Mouse (Mus musculus): ENCODE data around the gene Pou2f2. TPM values are rescaled to one million over a fixed set of nuclear protein-coding genes. Genes with fewer than 3 reads are reported as not detected.

Gene Pou2f2
- polyA plus RNA-seq (2015; fragmentation: Nextera tagmentation; extraction: Ambion mirVana), result 0.45 and 0.59 TPM in 2 replicates

GRCm38 (mm10) chr7:25179606-25180161 is at the start of gene Pou2f2:
Gene Pou2f2 (minus strand): TSS chr7:25179726.
- TF ChIP-seq CTCF (IDR thresholded peaks at IDR 0.05; ENCODE audit: low read depth), result peak; percentile 41; the same call in 1 of the 2 replicates

GRCm38 (mm10) chr7:25227523-25228300 is 48.2 kb upstream of the Pou2f2 start:
- Histone ChIP-seq H3K27me3 (ENCODE audit: insufficient read depth, low read length) (no peaks in the 10 kb centered on the region), H3K4me3 (replicated peaks; ENCODE audit: low read depth, low read length) (no peak overlapping the region), H3K9me3 (replicated peaks; ENCODE audit: low read length) (no peaks in the 10 kb centered on the region), H3K4me2 (ENCODE audit: low read length) (no peak overlapping the region), H3K36me3 (ENCODE audit: insufficient read depth, low read length) (peaks cover 81% of the 10 kb centered on the region), H3K27ac (no peak overlapping the region), H3K9ac (ENCODE audit: low read depth, low read length) (no peak overlapping the region), H3K4me1 (replicated peaks; ENCODE audit: insufficient read depth, low read length) (no peaks in the 10 kb centered on the region)
- WGBS, result 100% methylated on average over 1 of the region's 1 CpGs
- no peak for TF ChIP-seq CTCF (IDR thresholded peaks at IDR 0.05; ENCODE audit: low read depth)
- DNase-seq (ENCODE audit: low spot score) (no peak), ATAC-seq (replicated peaks; ENCODE audit: low FRiP score, low read depth) (no peak)

More at GRCm38 (mm10) chr7:25179606-25180161, at the start of gene Pou2f2:
- ATAC-seq (replicated peaks; ENCODE audit: low FRiP score, low read depth), result peak; percentile 74
- H3K9ac ChIP-seq (ENCODE audit: low read depth, low read length), result no peak within 1 kb of the TSS
- peaks cover 5% of the 10 kb centered on the region; the same call in 1 of the 2 replicates for H3K4me1 ChIP-seq (replicated peaks; ENCODE audit: insufficient read depth, low read length)
- DNase-seq (ENCODE audit: low spot score), result peak; percentile 75
- H3K4me3 ChIP-seq (replicated peaks; ENCODE audit: low read depth, low read length), result peak within 1 kb of the TSS; percentile 38
- H3K27ac ChIP-seq, result no peak within 1 kb of the TSS
- peaks cover 63% of the 10 kb centered on the region for H3K27me3 ChIP-seq (ENCODE audit: insufficient read depth, low read length)
- no peaks in the 10 kb centered on the region for H3K9me3 ChIP-seq (replicated peaks; ENCODE audit: low read length)
- peak within 1 kb of the TSS; percentile 78 for H3K4me2 ChIP-seq (ENCODE audit: low read length)
- H3K36me3 ChIP-seq (ENCODE audit: insufficient read depth, low read length), result no peaks in the 10 kb centered on the region
- WGBS, result 2% methylated on average over 30 of the region's 56 CpGs

- Histone ChIP-seq H3K4me2 (ENCODE audit: low read length) (peak overlapping the region; percentile 87), H3K27ac (no peak overlapping the region), H3K27me3 (ENCODE audit: insufficient read depth, low read length) (no peaks in the 10 kb centered on the region), H3K36me3 (ENCODE audit: insufficient read depth, low read length) (peaks cover 31% of the 10 kb centered on the region), H3K4me1 (replicated peaks; ENCODE audit: insufficient read depth, low read length) (peaks cover 15% of the 10 kb centered on the region), H3K4me3 (replicated peaks; ENCODE audit: low read depth, low read length) (peak overlapping the region; percentile 64), H3K9ac (ENCODE audit: low read depth, low read length) (peak overlapping the region; percentile 52; the same call in 1 of the 2 replicates), H3K9me3 (replicated peaks; ENCODE audit: low read length) (no peaks in the 10 kb centered on the region)
- DNase-seq (ENCODE audit: low spot score) (no peak), ATAC-seq (replicated peaks; ENCODE audit: low FRiP score, low read depth) (no peak)
- 86% methylated on average over 10 of the region's 10 CpGs for whole genome bisulfite sequencing
- TF ChIP-seq CTCF (IDR thresholded peaks at IDR 0.05; ENCODE audit: low read depth), result no peak
These were observed 42.9 kb upstream of the Pou2f2 start for GRCm38 (mm10) chr7:25222275-25222967.

- no peaks in the 10 kb centered on the region for H3K27me3 ChIP-seq (ENCODE audit: insufficient read depth, low read length)
- H3K4me1 ChIP-seq (replicated peaks; ENCODE audit: insufficient read depth, low read length), result peaks cover 15% of the 10 kb centered on the region
- WGBS, result under 1% methylated on average over 45 of the region's 45 CpGs
- peak within 1 kb of the TSS; percentile 52 for H3K9ac ChIP-seq (ENCODE audit: low read depth, low read length)
- no peaks in the 10 kb centered on the region for H3K9me3 ChIP-seq (replicated peaks; ENCODE audit: low read length)
- ATAC-seq (replicated peaks; ENCODE audit: low FRiP score, low read depth), result peak; percentile 92
- peak within 1 kb of the TSS; percentile 87 for H3K4me2 ChIP-seq (ENCODE audit: low read length)
- peaks cover 20% of the 10 kb centered on the region; the same call in 1 of the 2 replicates for H3K36me3 ChIP-seq (ENCODE audit: insufficient read depth, low read length)
- DNase-seq (ENCODE audit: low spot score), result peak; percentile 98
- peak within 1 kb of the TSS; percentile 83 for H3K27ac ChIP-seq
- peak within 1 kb of the TSS; percentile 64 for H3K4me3 ChIP-seq (replicated peaks; ENCODE audit: low read depth, low read length)
- TF ChIP-seq CTCF (IDR thresholded peaks at IDR 0.05; ENCODE audit: low read depth), result peak; percentile 52
These were observed 41.8 kb upstream of the Pou2f2 start, which contains the start of gene Zfp526 for GRCm38 (mm10) chr7:25221102-25221883. Gene Zfp526 (plus strand): TSS chr7:25221425.

- ATAC-seq (replicated peaks; ENCODE audit: low FRiP score, low read depth) (no peak), DNase-seq (ENCODE audit: low spot score) (peak; percentile 19)
- peak within 1 kb of the TSS; percentile 74 for H3K9ac ChIP-seq (ENCODE audit: low read depth, low read length)
- H3K36me3 ChIP-seq (ENCODE audit: insufficient read depth, low read length), result peaks cover 13% of the 10 kb centered on the region; the same call in 1 of the 2 replicates
- peak within 1 kb of the TSS; percentile 83 for H3K27ac ChIP-seq
- H3K27me3 ChIP-seq (ENCODE audit: insufficient read depth, low read length), result no peaks in the 10 kb centered on the region
- no peaks in the 10 kb centered on the region for H3K9me3 ChIP-seq (replicated peaks; ENCODE audit: low read length)
- H3K4me3 ChIP-seq (replicated peaks; ENCODE audit: low read depth, low read length), result peak within 1 kb of the TSS; percentile 64
- WGBS, result 4% methylated on average over 20 of the region's 20 CpGs
- TF ChIP-seq CTCF (IDR thresholded peaks at IDR 0.05; ENCODE audit: low read depth), result no peak
- H3K4me1 ChIP-seq (replicated peaks; ENCODE audit: insufficient read depth, low read length), result peaks cover 15% of the 10 kb centered on the region
- H3K4me2 ChIP-seq (ENCODE audit: low read length), result peak within 1 kb of the TSS; percentile 87
These were observed 41.1 kb upstream of the Pou2f2 start, which contains the start of gene Dedd2 for GRCm38 (mm10) chr7:25220457-25221101. Gene Dedd2 (minus strand): TSS chr7:25220615.

Measured in kidney, postnatal 0 days (tissue).